Mouse (Mus musculus) myocyte (in vitro differentiated cells): Measurements from ENCODE around the gene Ap4e1. TPM values are rescaled to one million over a fixed set of nuclear protein-coding genes. Genes with fewer than 3 reads are reported as not detected.

Experiments
- H3K27me3 ChIP-seq: one replicate; pipeline ENCODE4 v1.6.1; 2011; ENCODE audit not compliant: control insufficient read depth, insufficient read depth, insufficient read length
- H3K36me3 ChIP-seq: one replicate; pipeline ENCODE4 v1.6.1; 2011; ENCODE audit not compliant: control insufficient read depth, insufficient read depth
- H3K4me2 ChIP-seq: one replicate; pipeline ENCODE4 v1.6.1; 2011; ENCODE audit warnings: low read depth, control low read depth
- H3K4me3 ChIP-seq: one replicate; pipeline ENCODE4 v1.5.1; 2011; ENCODE audit warnings: mild to moderate bottlenecking, control low read depth, moderate library complexity
- H3K79me2 ChIP-seq: one replicate; pipeline ENCODE4 v1.6.1; 2011; ENCODE audit not compliant: control insufficient read depth, insufficient read depth
- H3ac ChIP-seq: one replicate; pipeline ENCODE4 v1.6.1; 2011; ENCODE audit not compliant: control insufficient read depth, insufficient read length
- CEBPB ChIP-seq: IDR thresholded peaks from 2 replicates; pipeline ENCODE4 v1.6.1; 2011; ENCODE audit warnings: mild to moderate bottlenecking, moderate library complexity; ENCODE audit not compliant: poor library complexity, insufficient read depth, severe bottlenecking
- E2F4 ChIP-seq: IDR thresholded peaks from one replicate; pipeline ENCODE4 v1.6.1; 2011; ENCODE audit warnings: mild to moderate bottlenecking, control low read depth, moderate library complexity; ENCODE audit not compliant: insufficient read depth
- MAX ChIP-seq: IDR thresholded peaks from one replicate; pipeline ENCODE4 v1.6.1; 2011; ENCODE audit warnings: low read depth, mild to moderate bottlenecking, control low read depth
- MYOD1 ChIP-seq, 3 experiments: IDR thresholded peaks; one replicate each; pipeline ENCODE4 v1.6.1; 2011; ENCODE audit warnings: control low read depth in 2 of 3, low read depth in 2 of 3, mild to moderate bottlenecking in 2 of 3, moderate library complexity in 1 of 3; ENCODE audit not compliant: insufficient read length in 2 of 3, control insufficient read depth in 1 of 3
- MYOG ChIP-seq, 3 experiments: IDR thresholded peaks; one replicate each; pipeline ENCODE4 v1.6.1; 2011; ENCODE audit warnings: control low read depth in 2 of 3, low read depth in 2 of 3, mild to moderate bottlenecking in 2 of 3; ENCODE audit not compliant: insufficient read length in 2 of 3, control insufficient read depth in 1 of 3, insufficient read depth in 1 of 3
- POLR2A ChIP-seq: IDR thresholded peaks from one replicate; pipeline ENCODE4 v1.6.1; 2011; ENCODE audit warnings: low read depth, mild to moderate bottlenecking, control low read depth, moderate library complexity; ENCODE audit not compliant: insufficient read length
- POLR2AphosphoS2 ChIP-seq: IDR thresholded peaks from one replicate; pipeline ENCODE4 v1.6.1; 2011; ENCODE audit warnings: low read depth, control low read depth; ENCODE audit not compliant: insufficient read length
- REST ChIP-seq: IDR thresholded peaks from one replicate; pipeline ENCODE4 v1.6.1; 2011; ENCODE audit warnings: mild to moderate bottlenecking, control low read depth, moderate library complexity; ENCODE audit not compliant: insufficient read depth, insufficient read length
- SRF ChIP-seq: IDR thresholded peaks from one replicate; pipeline ENCODE4 v1.6.1; 2011; ENCODE audit warnings: low read depth; ENCODE audit not compliant: control insufficient read depth, insufficient read length
- TCF12 ChIP-seq: IDR thresholded peaks from one replicate; pipeline ENCODE4 v1.6.1; 2011; ENCODE audit warnings: mild to moderate bottlenecking, control low read depth; ENCODE audit not compliant: poor library complexity, insufficient read depth, severe bottlenecking
- TCF3 ChIP-seq: IDR thresholded peaks from one replicate; pipeline ENCODE4 v1.6.1; 2011; ENCODE audit warnings: low read depth, control low read depth; ENCODE audit not compliant: insufficient read length
- USF1 ChIP-seq: IDR thresholded peaks from one replicate; pipeline ENCODE4 v1.6.1; 2011; ENCODE audit warnings: low read depth, mild to moderate bottlenecking, control low read depth, moderate library complexity
- polyA plus RNA-seq: library from polyadenylated mRNA; unstranded; fragments of >200 nt; fragmentation: generic; extraction: Trizol; gene quantifications from one replicate; pipeline ENCODE4 v1.2.1, GENCODE M21; 2012; ENCODE audit warnings: missing spikeins

The Ap4e1 gene
- polyA plus RNA-seq, 1 experiment: 2.3 TPM

DNA sequence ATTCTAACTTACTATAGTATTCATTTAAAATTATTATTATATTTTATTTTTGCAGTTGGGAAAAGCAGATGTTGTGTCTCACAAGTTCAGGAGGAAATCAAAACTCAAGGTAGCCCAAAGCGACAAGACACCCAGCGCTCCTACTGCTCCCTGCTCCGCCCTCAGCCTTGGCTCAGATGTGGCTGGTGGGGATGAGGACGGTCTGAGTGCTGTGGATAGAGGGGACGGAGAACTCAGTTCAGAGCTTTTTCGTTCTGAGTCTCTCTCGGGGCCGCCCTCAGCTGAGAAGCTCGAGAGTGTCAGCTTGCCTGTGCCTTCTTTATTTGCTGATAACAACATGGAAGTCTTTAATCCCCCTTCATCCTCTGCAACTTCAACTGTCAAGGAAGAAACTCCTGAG lies 53.0 kb downstream of the Ap4e1 start:
- no peak overlapping the region for H3K4me3 ChIP-seq
- H3K4me2 ChIP-seq: no peak overlapping the region
- no peak overlapping the region for H3ac ChIP-seq
- no peaks in the 10 kb centered on the region for H3K79me2 ChIP-seq
- no peaks in the 10 kb centered on the region for H3K27me3 ChIP-seq
- no peak for TF ChIP-seq TCF12
- no peak for TF ChIP-seq TCF3
- no peak for TF ChIP-seq CEBPB
- no peak for TF ChIP-seq E2F4
- TF ChIP-seq MYOG (IDR thresholded peaks at IDR 0.05; ENCODE audit: control insufficient read depth in 1 of 3, insufficient read depth in 1 of 3, insufficient read length in 2 of 3, low read depth in 2 of 3): no peak
- no peak for TF ChIP-seq REST
- TF ChIP-seq POLR2AphosphoS2: no peak
- no peak for TF ChIP-seq USF1
- peaks cover 47% of the 10 kb centered on the region for H3K36me3 ChIP-seq

DNA sequence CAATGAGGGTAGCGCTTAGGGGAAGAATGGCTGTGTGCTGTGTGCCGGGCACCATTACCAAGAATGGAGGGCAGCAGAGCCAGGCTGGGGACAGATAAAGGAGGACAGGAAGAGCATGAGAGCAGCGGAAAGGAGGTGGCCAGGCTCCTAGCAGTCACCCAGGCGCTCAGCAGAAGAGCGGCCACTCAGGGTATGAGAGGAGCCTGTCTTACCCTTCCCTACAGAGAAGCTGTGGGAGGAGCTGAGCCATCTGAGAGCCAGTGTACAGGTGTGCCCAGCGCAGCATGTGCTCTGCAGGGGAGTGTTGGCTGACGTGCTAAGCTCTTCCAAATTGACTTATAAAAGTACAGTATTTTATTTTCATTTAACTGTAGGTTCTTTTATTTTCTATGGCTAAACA lies 60.3 kb downstream of the Ap4e1 start:
- Histone ChIP-seq H3ac (no peak overlapping the region), H3K4me2 (no peak overlapping the region), H3K4me3 (no peak overlapping the region), H3K36me3 (peaks cover 5% of the 10 kb centered on the region), H3K79me2 (no peaks in the 10 kb centered on the region), H3K27me3 (no peaks in the 10 kb centered on the region)
- no peak for TF ChIP-seq CEBPB
- TF ChIP-seq POLR2A: no peak
- TF ChIP-seq MAX: no peak

DNA sequence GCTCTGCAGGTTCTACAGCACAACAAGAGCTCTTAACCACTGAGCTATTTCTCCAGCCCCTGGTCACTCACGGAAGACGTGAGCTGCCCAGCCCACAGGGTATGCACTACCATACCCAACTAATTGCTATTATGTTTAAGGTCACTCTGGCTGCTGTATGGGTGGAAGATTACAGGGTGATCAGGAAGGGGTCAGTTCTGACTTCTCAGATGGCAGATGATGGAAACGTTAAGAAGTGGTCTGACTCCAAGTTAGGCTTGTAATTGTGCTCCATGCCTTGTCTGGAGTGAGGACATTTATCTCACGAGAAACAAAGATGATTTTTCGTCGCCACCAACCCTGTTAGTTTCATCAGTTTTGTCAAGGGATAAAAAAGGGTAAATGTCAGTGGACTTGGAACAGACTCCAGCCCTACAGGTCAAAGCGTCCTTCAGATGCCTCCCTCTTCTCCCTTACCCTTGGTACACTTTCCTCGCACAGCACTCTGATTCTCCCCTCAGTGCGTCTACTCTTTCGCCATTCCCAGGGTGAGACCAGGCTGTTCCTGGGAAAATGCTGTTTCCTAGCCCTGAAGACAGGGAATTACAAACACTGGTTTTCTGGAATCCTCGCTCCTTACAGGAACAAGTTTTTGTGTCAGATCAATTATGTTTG lies 61.4 kb downstream of the Ap4e1 start:
- Histone ChIP-seq H3K79me2 (no peaks in the 10 kb centered on the region), H3K4me2 (peak overlapping the region; percentile 99), H3ac (peak overlapping the region; percentile 33), H3K36me3 (no peaks in the 10 kb centered on the region), H3K27me3 (no peaks in the 10 kb centered on the region), H3K4me3 (peak overlapping the region; percentile 29)
- TF ChIP-seq MYOG (IDR thresholded peaks at IDR 0.05; ENCODE audit: control insufficient read depth in 1 of 3, insufficient read depth in 1 of 3, insufficient read length in 2 of 3, low read depth in 2 of 3): no peak
- TF ChIP-seq MAX: no peak
- TF ChIP-seq TCF12: no peak
- no peak for TF ChIP-seq SRF
- TF ChIP-seq MYOD1 (IDR thresholded peaks at IDR 0.05; ENCODE audit: control insufficient read depth in 1 of 3, insufficient read length in 2 of 3, low read depth in 2 of 3): no peak
- TF ChIP-seq CEBPB: no peak
- no peak for TF ChIP-seq USF1
- TF ChIP-seq REST: no peak

DNA sequence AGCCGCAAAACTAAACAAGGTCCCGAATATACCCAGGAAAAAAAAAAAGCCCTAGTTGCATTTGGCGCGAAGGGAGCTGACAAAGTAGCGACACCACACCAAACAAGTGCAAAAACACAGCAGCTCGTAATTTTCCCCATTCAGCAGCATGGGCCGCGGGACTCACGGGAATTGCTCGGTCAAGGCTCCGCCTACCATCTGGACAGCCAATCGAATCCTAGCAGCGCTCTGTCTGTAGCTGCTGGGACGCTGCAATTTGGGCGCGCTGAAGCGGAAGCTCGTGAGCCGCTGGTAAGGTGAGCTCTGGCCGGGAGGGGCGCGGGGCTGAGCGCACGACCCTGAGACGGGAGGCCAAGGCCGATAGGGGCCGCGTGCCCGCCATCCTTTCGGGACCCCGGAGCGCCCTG lies 61.9 kb downstream of the Ap4e1 start, which contains the start of gene Blvra:
Gene Blvra (plus strand): TSS at position 231 of the 407 bp plus-strand sequence.
- Histone ChIP-seq H3K27me3 (no peaks in the 10 kb centered on the region), H3ac (peak within 1 kb of the TSS; percentile 33), H3K36me3 (no peaks in the 10 kb centered on the region), H3K4me3 (peak within 1 kb of the TSS; percentile 29), H3K4me2 (peak within 1 kb of the TSS; percentile 99), H3K79me2 (no peaks in the 10 kb centered on the region)
- TF ChIP-seq MYOG (IDR thresholded peaks at IDR 0.05; ENCODE audit: control insufficient read depth in 1 of 3, insufficient read depth in 1 of 3, insufficient read length in 2 of 3, low read depth in 2 of 3) (no peak), POLR2A (peak; percentile 73), POLR2AphosphoS2 (peak; percentile 93), TCF12 (no peak)

DNA sequence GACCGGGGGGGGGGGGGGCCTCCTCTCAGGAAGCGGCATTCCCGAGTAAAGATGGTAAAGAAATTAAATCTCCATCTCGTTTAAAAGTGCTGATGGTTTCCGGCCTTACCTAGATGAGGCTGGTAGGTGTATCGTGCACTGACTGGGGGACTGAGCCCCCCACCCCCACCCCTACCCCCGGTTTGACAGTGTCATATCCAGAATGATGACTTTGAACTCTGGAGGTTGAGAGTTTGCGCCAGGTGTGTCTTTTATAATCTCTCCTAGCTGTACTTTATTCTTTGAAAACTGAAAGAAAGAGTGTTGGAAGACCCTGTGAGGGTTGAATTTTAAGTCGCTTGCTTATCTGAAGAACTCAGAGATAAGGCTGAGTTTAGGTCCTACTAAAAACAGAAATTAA lies 62.4 kb downstream of the Ap4e1 start:
- no peak for TF ChIP-seq TCF3
- no peak for TF ChIP-seq CEBPB
- no peak for TF ChIP-seq POLR2A
- TF ChIP-seq SRF: no peak
- no peak for TF ChIP-seq TCF12
- no peak for TF ChIP-seq E2F4
- Histone ChIP-seq H3K4me2 (peak overlapping the region; percentile 52), H3K4me3 (peak overlapping the region; percentile 29), H3ac (peak overlapping the region; percentile 33), H3K27me3 (no peaks in the 10 kb centered on the region), H3K36me3 (no peaks in the 10 kb centered on the region), H3K79me2 (no peaks in the 10 kb centered on the region)

DNA sequence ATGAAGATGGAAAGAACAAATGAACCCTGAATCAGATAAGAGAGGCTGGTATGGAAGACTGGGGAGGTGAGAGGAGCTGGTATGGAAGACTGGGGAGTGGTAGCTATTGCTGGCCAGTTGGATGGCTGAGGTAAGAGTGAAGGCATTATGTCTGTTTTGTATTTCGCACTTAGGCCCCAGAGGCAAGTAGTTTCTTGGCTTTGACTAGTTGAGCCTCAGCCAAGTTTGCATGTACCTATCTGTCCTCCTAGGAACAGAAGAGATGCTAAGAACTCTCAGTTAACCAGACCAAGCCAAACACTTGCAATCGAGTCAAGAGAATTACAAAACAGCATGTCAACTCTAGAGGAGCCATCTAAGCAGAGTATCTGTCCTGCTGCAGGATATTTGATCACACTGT lies 65.6 kb downstream of the Ap4e1 start:
- no peak overlapping the region for H3ac ChIP-seq
- H3K4me2 ChIP-seq: no peak overlapping the region
- TF ChIP-seq REST: no peak
- no peak overlapping the region for H3K4me3 ChIP-seq
- H3K27me3 ChIP-seq: no peaks in the 10 kb centered on the region
- no peaks in the 10 kb centered on the region for H3K79me2 ChIP-seq
- no peaks in the 10 kb centered on the region for H3K36me3 ChIP-seq
